ENCODE assay signal across 10 mouse cellular contexts in the genomic region with DNA sequence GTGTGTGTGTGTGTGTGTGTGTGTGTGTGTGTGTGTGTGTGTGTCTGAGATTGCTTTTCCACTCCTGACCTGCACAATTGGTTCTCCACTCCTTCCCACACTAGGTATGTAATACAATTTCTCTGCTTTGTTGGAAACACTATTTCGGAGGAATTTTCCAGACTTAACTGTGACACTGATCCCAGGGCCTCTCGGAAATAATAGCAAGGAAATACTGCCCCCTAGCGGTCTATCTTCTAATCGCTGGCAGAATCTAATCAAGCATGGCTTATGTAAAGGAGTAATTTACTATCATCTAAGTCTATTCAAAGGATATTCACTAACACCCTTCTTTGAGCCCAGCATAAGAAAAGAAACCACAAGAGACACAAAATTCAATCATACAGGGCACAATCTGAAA. TPM values are rescaled to one million over a fixed set of nuclear protein-coding genes. Genes with fewer than 3 reads are reported as not detected.
DNase-seq lines count a peak whose midpoint lies in the region; ATAC-seq and TF ChIP-seq lines count a peak whose summit lies in the region.
"Had no signal": no experiment of that assay in that cellular context is flagged by ENCODE, and none has a peak within 500 bp of the region (broad histone marks: within the 10 kb centered on the region; RNA-seq: fewer than 3 reads in every experiment).

No protein-coding gene starts in this region.

- peak; percentile 74 for DNase-seq in kidney, adult 9 months
- no peak for DNase-seq in Patski (ENCODE audit: low read depth, low spot score)
- DNase-seq in cerebellum, postnatal 14 days: peak; percentile 81 to 82
- peak; percentile 23 for DNase-seq in heart, postnatal 0 days (ENCODE audit: low spot score)
- peak; percentile 78 to 81 for DNase-seq in left cerebral cortex, adult 2 months (ENCODE audit: extremely low spot score in 1 of 2, low spot score in 2 of 2)

- H3K36me3 ChIP-seq in kidney, embryonic 14.5 days (ENCODE audit: control insufficient read depth, insufficient read depth, low read length): no peaks in the 10 kb centered on the region
- no peaks in the 10 kb centered on the region for H3K36me3 ChIP-seq in heart, postnatal 0 days (replicated peaks; ENCODE audit: control insufficient read depth, insufficient read depth, low read length)
- H3K36me3 ChIP-seq in midbrain, embryonic 16.5 days (ENCODE audit: control insufficient read depth, insufficient read depth, low read length): no peaks in the 10 kb centered on the region
- H3K36me3 ChIP-seq: embryonic facial prominence, embryonic 15.5 days had no signal

- H3K4me2 ChIP-seq in kidney, embryonic 14.5 days (replicated peaks; ENCODE audit: low read depth, low read length): no peak overlapping the region
- no peak overlapping the region for H3K4me2 ChIP-seq in heart, postnatal 0 days (ENCODE audit: low read depth, low read length)
- no peak overlapping the region for H3K4me2 ChIP-seq in midbrain, embryonic 16.5 days (ENCODE audit: low read length)
- H3K4me2 ChIP-seq: embryonic facial prominence, embryonic 15.5 days had no signal

- no peaks in the 10 kb centered on the region for H3K27me3 ChIP-seq in kidney, embryonic 14.5 days (ENCODE audit: control insufficient read depth, insufficient read depth, low read length)
- H3K27me3 ChIP-seq in Patski: no peaks in the 10 kb centered on the region
- no peaks in the 10 kb centered on the region for H3K27me3 ChIP-seq in heart, postnatal 0 days (ENCODE audit: control insufficient read depth, insufficient read depth, low read length)
- H3K27me3 ChIP-seq in midbrain, embryonic 16.5 days (ENCODE audit: control insufficient read depth, insufficient read depth, low read depth, low read length): no peaks in the 10 kb centered on the region
- H3K27me3 ChIP-seq: embryonic facial prominence, embryonic 15.5 days had no signal

- H3K9me3 ChIP-seq in kidney, embryonic 14.5 days (ENCODE audit: control insufficient read depth, low read length): no peaks in the 10 kb centered on the region
- H3K9me3 ChIP-seq in heart, postnatal 0 days (replicated peaks; ENCODE audit: control insufficient read depth, low read length): no peaks in the 10 kb centered on the region
- H3K9me3 ChIP-seq in midbrain, embryonic 16.5 days (replicated peaks; ENCODE audit: control insufficient read depth, low read length, poor library complexity, severe bottlenecking): no peaks in the 10 kb centered on the region
- H3K9me3 ChIP-seq: embryonic facial prominence, embryonic 15.5 days had no signal

- CTCF ChIA-PET in Patski (lab: Charles Lee): no interaction called here

- no peak overlapping the region for H3K9ac ChIP-seq in kidney, embryonic 14.5 days (ENCODE audit: low read depth, low read length)
- H3K9ac ChIP-seq in heart, postnatal 0 days (replicated peaks; ENCODE audit: low read depth, low read length): no peak overlapping the region
- H3K9ac ChIP-seq in midbrain, embryonic 16.5 days (ENCODE audit: low read depth, low read length): no peak overlapping the region
- H3K9ac ChIP-seq: embryonic facial prominence, embryonic 15.5 days had no signal

- WGBS in kidney, embryonic 14.5 days: 2% methylated on average over 4 of the region's 4 CpGs
- 5% methylated on average over 4 of the region's 4 CpGs for WGBS in heart, postnatal 0 days
- 2% methylated on average over 4 of the region's 4 CpGs for WGBS in midbrain, embryonic 16.5 days

- in situ Hi-C loops in Patski (cut with MboI; ENCODE audit: low pct_unique_long_range_greater_than_20kb): no loop called here

- no peak for ATAC-seq in kidney, embryonic 14.5 days (ENCODE audit: low FRiP score, low TSS enrichment)
- no peak for ATAC-seq in Patski
- no peak for ATAC-seq in heart, postnatal 0 days (ENCODE audit: insufficient read depth, low read depth)
- peak; percentile 51 for ATAC-seq in midbrain, embryonic 16.5 days
- ATAC-seq in megakaryocyte-erythroid progenitor cell, adult 5-6 weeks (replicated peaks; ENCODE audit: low FRiP score, low TSS enrichment, poor library complexity, severe bottlenecking): no peak

- no peaks in the 10 kb centered on the region for H3K4me1 ChIP-seq in kidney, embryonic 14.5 days (ENCODE audit: control insufficient read depth, insufficient read depth, low read length)
- no peaks in the 10 kb centered on the region for H3K4me1 ChIP-seq in heart, postnatal 0 days (ENCODE audit: control insufficient read depth, insufficient read depth)
- no peaks in the 10 kb centered on the region; the same call in 1 of the 2 replicates for H3K4me1 ChIP-seq in midbrain, embryonic 16.5 days (ENCODE audit: control insufficient read depth, insufficient read depth, low read length)
- H3K4me1 ChIP-seq: embryonic facial prominence, embryonic 15.5 days had no signal

- intact Hi-C loops in left cerebral cortex, adult 2 months (cut with DNase I): loop anchor here (2.0 to 5.0 kb wide), 2 partner anchors 178 to 542 kb away; no protein-coding TSS in a partner anchor

- POLR2A ChIA-PET in Patski (lab: Charles Lee): no interaction called here

- H3K27ac ChIP-seq in kidney, embryonic 14.5 days (ENCODE audit: low read depth, low read length): no peak overlapping the region
- H3K27ac ChIP-seq in heart, postnatal 0 days (ENCODE audit: low read depth): no peak overlapping the region
- H3K27ac ChIP-seq in left cerebral cortex, adult 2 months: peak overlapping the region; percentile 86
- H3K27ac ChIP-seq in midbrain, embryonic 16.5 days (ENCODE audit: low read length): no peak overlapping the region
- H3K27ac ChIP-seq: embryonic facial prominence, embryonic 15.5 days had no signal

- TF ChIP-seq EP300 in heart, postnatal 0 days (IDR thresholded peaks at IDR 0.05; ENCODE audit: low read depth): no peak

- peak; percentile 61 for TF ChIP-seq CTCF in Patski (IDR thresholded peaks at IDR 0.05)
- TF ChIP-seq CTCF in heart, postnatal 0 days (IDR thresholded peaks at IDR 0.05; ENCODE audit: low read depth): peak; percentile 56
- TF ChIP-seq CTCF in left cerebral cortex, adult 2 months (IDR thresholded peaks at IDR 0.05): peak; percentile 84

- no peak overlapping the region for H3K4me3 ChIP-seq in kidney, embryonic 14.5 days (ENCODE audit: low read length)
- H3K4me3 ChIP-seq in heart, postnatal 0 days (ENCODE audit: low read depth, low read length): no peak overlapping the region
- H3K4me3 ChIP-seq in left cerebral cortex, adult 2 months: no peak overlapping the region
- no peak overlapping the region for H3K4me3 ChIP-seq in midbrain, embryonic 16.5 days (ENCODE audit: low read depth, low read length)
- H3K4me3 ChIP-seq: embryonic facial prominence, embryonic 15.5 days; myocyte had no signal

RNA-seq across cellular contexts. Expression of gene Col6a4, which starts 57.7 kb away (rescaled TPM):
- polyA plus RNA-seq in kidney, embryonic 14.5 days (2014; fragmentation: Nextera tagmentation; extraction: Ambion mirVana): 0.50 and 0.76 TPM in 2 replicates
- polyA plus RNA-seq in Patski (2021): 0.21 TPM
- total RNA-seq in heart, postnatal 0 days (2014; rRNA removed; ENCODE audit: low replicate concordance): under 0.01 TPM in 1 of 2 replicates, not detected in the other
- 0.01 TPM in 1 of 2 replicates, not detected in the other for polyA plus RNA-seq in heart, postnatal 0 days (2015; fragmentation: Nextera tagmentation; extraction: Ambion mirVana)
- 1 to 10 TPM; 1.5 to 2.2 TPM for total RNA-seq in left cerebral cortex, adult 2 months (2021)
- 1.8 and 2.2 TPM in 2 replicates for polyA plus RNA-seq in midbrain, embryonic 16.5 days (2015; fragmentation: Nextera tagmentation; extraction: Ambion mirVana)
- not detected in 2 replicates for total RNA-seq in megakaryocyte-erythroid progenitor cell, adult 5-6 weeks (2014; fragmentation: Nextera tagmentation)
- not detected in 2 replicates for total RNA-seq in megakaryocyte-erythroid progenitor cell, adult 5-6 weeks (2017)
